Mouse (Mus musculus): ENCODE results near the gene Rpl10.

Gene Rpl10

DNA sequence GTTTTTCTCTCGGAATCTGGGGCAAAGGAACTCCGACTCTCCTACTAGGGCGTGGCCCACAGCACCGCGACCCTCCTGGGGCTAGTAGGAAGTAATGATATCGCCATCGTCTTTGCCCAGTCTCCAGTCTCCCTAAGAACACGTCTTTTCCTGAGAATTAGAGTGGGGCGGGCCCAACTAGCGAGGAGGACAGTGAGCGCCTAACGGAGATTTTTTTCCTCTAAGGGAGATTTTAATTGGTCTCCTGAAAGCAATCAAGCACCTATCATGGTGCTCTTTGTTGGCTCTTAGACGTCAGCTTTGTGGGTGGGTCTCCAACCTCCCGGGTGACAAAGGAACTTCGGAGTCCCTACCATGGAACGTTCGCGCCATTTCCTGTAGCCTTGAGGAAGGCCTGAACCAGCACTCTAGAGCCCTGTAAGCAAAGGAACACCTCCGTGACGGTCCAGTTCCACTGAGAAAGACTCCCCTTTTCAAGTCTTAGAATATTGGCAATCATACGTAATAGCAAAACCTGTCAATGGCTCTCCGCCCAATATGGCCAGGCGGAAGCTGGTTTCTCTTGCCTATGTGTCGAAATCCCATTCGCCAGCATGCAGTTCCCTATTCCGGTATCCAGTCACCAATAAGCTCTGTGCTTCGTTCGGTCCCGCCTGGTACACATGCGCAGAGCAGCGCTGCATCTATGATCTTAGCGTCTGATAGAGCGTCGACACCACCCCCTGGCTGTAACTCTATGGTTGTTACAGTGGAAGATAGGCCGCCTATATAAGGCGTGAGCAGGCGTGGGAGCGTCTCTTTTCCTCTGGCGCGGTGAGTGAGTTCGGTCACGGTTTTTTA is at the start of gene Rpl10:
Gene Rpl10 (plus strand): TSS at position 751 of the 840 bp plus-strand sequence.
- DNase-seq = peak; percentile 96

DNA sequence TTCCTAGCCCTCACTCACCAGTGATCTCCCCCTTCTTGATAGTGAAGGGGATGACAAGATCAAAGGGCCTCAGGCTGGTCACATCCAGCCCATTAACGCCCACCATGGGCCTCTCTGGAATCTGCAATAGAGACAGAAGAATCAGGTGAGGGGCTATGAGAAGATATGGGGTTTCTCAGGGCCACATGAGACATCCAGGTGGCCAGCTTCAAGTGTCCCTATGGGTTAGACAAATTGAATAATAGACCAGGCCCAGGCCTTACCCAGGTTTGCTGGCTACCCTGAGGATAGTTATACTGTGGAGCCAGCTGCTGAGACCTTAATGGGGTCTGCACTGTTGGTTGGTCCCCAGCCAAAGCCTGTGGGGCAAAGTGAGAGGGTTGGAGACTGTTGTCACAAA is 40.6 kb upstream of the Rpl10 start:
- DNase-seq = no peak

DNA sequence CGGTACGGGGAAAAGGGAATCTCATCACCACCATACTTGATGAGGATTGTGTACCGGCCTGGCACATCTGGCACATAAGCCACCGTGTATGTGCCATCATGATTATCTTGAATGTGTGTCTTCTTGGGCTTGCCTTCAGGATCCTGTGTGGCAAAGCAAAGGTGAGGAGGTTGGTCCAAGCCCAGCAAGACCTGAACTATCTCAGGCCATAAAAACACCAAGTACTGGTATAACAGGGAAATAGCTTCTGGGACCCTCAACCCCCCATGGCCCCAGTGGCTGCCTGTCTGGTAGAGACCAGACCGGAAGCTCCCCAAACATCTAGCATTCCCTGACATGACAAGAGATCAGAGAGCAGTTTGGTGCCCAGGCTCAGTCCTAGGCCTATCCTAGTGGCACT is 37.4 kb upstream of the Rpl10 start:
- DNase-seq = no peak

DNA sequence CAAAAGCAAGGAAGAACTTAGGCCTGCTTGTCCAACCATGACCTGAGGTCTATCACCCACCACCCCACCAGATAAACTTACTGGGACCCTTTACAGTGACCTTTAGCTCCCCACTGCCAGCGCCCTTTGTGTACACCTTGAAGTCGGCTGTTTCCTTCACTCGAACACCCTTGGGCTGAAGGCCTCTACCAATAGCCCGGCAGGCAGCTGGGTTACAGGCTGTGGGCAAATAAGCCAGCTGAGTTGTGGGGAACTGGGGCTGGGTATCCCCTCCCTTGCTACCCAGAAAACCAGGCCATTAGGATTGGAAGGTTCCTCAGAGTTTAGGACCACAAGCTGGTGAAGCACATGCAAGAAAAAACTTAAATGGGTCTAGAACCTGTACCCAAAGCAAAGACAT is 30.3 kb upstream of the Rpl10 start:
- DNase-seq = no peak

DNA sequence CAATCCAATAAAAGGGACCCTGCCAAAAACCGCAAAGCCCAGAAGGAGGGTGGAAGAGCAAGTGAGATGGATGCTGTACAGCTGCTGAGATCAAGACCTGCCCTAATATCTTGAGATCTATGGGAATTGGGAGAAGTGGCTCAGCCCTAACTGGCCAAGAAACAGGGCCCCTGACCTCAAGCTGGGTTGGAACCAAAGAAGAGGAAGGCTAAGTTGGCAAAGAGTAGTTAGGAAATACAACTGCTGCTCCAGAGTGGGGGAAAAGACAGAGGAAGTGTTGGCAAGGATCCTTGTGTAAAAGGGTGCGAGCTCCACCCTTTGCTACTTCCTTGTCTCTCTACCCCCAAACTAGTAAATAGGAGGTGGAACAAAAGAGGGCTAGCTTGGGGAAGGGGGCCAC is 27.2 kb upstream of the Rpl10 start:
- peak; percentile 8 for DNase-seq

DNA sequence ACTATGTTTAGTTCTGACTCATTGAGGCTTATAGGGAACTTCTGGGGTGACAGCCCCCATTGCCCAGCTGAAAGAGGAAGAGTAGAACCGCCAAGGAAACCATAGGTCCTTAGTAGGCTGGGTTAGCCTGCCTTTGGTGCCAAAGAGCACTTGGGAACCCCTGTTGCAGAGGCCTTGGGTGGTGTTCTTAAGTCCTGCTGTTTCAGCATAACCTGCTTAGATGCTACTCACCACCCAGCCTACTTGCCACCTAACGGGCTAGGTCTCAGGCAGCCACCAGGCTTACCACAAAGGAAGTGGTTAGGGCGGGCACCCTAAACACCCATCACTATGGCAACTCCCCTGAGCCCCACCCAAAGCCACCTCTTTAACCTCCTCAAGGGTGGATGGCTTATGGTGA is 26.8 kb upstream of the Rpl10 start:
- peak; percentile 7 for DNase-seq

DNA sequence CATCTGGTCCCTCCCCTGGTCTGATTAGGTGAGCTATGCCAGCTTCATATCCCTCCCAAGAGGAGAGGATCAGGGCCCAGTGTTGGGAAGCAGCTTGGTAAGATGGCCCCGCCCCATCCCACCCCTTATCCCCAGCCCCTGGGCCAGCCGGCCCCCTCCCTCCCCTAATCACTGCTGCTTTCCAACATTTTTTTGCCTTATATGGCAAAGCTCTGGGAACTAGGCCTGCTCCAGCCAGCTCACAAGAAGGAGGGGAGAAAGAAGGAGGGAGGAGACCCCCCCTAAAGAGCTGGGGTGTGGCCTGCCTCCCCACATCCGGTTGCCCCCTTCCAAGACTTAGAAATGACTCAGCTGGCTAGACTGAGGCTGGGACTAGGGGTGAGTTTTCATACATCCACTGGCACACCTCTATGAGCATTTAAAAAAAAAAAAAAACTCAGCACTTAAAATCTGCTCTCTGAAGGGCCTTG is 26.0 kb upstream of the Rpl10 start:
- peak; percentile 49 for DNase-seq

DNA sequence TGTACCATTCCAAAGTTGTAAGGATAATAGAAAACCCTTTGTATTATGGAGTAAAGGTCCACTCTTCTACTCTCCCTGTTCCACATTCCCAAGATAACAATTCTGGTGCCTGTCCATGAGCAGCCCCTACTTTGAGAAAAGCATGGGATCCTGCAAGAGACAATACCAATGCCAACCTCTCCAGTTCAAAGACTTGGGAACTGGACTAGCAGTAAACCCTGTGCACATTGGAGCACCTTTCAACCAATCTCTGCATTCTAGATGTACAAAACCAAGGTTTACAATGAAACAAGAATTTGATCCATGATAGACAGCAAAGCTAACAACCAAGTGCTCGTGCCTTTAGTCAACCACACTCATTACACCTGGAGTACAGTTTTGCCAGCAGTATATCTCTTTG is 25.5 kb upstream of the Rpl10 start:
- no peak for DNase-seq

DNA sequence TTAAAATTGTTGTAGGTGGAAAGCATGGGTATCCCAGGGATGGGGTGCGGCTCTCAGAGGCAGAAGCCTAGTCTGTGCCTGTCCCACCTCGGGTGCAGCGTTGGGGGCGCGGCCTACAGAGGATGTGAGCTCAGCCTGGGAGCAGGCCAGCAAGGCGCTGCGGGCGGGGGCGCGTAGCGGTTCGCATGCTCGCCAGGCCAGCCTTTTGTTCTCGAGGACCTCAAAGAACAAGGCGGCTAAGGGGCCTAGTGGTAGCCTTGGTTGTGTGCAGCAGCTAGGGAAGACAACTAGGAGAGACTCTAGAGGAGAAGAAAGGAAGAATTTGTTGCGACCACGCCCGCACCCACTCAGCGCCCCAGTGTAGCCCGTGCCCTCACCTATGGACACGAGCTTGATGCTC is 24.9 kb upstream of the Rpl10 start:
- peak; percentile 66 for DNase-seq

DNA sequence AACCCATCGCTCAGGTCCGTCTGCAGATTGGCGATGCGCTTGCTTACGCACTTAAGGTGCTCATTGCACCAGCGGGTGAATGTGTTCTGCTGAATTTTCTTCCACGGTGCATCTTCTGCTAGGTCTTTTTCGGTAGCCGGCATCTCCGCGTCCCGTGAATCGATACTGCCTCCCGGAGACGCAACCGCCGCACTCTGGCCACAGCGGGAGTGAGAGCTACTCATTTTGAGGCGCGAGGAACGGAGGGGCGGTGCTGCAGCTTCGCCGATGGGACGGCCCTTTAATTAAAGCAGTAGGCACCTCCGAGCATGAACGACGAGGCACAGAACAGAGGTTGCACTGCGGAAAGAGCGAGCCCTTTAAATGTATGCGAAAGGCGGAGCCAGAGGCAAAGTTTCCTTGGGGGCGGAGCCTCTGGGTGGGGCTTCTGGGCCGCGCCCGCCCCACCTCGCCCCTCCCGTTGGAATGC is 24.4 kb upstream of the Rpl10 start:
- peak; percentile 90 for DNase-seq

DNA sequence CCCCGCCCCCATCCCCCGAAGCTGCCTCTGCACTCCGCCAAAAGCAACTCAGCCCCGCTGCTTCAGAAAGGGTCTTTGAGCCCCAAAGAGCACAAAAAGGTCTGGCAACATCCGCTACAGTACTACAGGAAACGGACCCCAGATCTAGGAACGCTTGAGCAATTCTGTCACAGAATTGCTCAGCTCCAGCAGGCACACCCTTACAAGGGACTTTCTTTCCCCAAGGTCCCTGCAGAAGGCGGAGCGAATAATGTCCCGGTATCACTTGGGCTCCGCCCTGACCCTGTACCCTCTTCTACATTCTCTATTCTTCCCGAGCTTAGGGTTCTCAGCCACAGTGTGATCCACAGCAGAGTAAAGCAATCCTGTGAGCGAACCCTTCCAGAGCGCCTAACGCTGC is 23.9 kb upstream of the Rpl10 start:
- no peak for DNase-seq

DNA sequence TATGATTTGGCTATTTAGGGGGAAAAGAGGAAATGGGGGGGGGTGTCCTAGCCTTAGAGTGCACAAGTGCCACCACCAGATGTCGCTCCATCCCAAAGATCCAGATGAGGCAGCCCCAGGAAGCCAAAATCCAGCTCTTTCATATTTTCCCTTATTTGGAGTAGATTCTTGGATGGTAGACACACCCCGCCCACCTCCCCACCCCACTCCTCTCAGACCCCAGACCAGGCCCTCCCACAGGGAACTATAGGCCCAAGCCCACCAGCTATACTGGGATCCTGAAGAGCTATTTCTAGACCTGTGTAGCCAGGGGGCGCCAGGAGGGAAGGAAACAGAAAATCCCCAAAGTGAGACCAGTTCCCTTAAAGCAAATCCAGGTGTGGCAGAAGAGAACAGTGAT is 22.0 kb upstream of the Rpl10 start:
- peak; percentile 45 for DNase-seq

DNA sequence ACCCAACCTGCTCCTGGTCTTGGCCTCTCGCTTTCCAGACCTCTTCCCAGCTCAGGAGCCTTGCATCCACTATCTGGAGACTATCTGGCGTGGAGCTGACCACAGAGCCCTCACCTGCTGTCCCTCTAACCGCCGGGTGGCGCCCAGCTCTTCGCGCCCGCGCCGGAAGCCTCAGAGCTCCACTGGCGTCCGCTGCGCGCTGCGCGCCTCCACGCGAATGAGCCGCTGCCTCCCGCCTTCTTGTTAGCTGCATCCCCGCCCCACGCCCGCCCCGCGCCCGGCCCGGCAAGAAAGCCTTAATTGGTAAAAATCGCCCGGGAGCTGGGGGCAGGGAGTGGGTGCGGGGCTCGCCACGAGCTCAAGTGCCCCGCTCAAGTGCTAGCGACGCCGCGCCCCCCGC is 21.0 kb upstream of the Rpl10 start, which contains the start of gene Flna:
Gene Flna (minus strand): TSS at position 206 of the 400 bp plus-strand sequence.
- DNase-seq = peak; percentile 53

DNA sequence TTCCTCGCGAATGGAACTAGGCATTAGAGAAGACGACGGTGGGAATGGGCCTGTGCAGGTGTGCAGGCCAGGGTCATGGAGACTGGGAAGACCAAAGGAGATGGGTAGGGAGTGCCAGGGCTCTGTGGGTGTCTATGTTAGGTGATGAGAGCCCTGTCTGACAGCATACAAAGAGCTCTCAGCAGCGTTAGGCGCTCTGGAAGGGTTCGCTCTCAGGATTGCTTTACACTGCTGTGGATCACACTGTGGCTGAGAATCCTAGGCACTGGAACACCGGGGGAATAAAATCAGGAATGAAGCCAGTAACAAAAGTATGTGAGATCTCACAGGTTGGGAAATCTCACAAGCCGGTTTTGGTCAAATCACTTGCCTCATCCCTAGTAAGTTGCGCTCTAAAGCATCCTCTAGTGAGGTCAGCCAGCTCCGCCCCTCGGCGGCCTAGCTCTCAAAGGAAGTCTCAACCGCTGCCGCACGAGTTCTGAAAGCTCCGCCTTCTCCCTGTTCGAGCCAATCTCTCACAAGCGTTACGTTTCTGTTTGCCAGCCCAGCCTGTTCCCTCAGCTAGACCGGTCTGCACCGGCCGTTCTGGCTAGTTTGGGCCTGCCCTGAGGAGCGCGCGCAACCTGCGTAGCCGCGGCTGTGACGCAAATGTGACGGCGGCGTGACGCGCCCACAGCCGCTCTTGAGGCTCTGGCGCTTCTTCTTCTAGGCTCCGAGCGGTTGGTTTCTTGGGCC is 16.3 kb upstream of the Rpl10 start, which contains the start of gene Emd:
Gene Emd (plus strand): TSS at position 535 of the 735 bp plus-strand sequence.
- DNase-seq = peak; percentile 96

DNA sequence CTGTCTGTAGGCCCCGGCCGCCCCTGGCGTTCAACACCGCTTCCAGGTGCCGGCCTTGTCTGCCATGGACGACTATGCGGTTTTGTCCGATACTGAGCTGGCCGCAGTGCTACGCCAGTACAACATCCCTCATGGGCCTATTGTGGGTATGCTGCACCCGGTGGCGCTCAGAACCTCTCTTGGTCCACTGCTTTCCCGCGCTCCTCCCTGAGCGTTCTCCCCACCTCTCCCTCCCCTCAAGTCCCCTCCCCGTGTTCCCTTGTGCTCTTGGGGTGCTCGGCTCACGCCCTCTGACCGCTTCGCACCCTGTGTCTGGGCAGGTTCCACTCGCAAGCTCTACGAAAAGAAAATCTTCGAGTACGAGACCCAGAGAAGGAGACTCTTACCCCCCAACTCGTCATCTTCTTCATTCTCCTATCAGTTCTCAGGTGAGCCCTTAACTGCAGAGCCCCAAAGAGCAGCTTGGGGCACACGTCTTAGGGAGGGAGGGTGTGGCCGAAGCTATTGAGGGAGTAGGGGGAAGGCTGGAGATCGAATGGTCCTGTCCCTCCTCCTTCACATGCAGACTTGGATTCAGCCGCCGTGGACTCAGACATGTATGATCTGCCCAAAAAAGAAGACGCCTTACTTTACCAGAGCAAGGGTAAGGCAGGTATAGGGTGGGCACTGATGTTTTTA is 15.6 kb upstream of the Rpl10 start:
- DNase-seq = no peak

DNA sequence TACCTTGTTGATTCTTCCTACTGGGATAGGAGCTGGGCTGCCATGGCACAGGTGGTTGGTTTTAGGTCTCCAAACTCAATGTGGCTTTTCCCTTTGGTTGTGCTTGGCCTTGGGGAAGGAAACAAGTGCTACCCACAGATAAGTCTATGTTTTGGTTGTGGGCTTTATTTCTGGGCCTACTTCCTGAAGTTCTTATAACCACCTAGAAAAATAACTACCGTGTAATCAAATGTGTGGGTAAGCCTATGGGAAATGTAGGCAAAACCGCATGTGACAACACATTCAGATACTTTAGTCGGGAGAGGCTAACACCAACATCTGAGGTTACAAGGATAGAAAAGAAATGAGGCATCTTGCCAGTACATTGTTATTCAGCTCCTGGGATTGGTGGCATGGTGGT is 12.9 kb upstream of the Rpl10 start:
- no peak for DNase-seq

DNA sequence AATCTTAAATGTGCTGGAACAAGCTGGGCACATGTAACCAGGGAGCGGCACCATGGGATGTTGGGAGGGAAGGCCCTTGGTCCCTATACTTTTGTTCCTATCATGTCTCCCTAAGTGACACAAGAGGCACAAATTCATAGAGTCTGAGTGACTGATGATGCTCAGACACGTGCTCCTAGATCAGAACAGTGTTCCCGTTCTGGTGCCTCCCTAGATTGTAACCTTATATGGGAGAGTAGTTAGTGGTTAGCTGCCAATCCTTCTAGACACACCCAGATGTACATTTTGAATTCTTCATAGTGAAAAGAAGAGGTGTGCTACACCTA is 913 bp upstream of the Rpl10 start:
- DNase-seq = no peak

DNA sequence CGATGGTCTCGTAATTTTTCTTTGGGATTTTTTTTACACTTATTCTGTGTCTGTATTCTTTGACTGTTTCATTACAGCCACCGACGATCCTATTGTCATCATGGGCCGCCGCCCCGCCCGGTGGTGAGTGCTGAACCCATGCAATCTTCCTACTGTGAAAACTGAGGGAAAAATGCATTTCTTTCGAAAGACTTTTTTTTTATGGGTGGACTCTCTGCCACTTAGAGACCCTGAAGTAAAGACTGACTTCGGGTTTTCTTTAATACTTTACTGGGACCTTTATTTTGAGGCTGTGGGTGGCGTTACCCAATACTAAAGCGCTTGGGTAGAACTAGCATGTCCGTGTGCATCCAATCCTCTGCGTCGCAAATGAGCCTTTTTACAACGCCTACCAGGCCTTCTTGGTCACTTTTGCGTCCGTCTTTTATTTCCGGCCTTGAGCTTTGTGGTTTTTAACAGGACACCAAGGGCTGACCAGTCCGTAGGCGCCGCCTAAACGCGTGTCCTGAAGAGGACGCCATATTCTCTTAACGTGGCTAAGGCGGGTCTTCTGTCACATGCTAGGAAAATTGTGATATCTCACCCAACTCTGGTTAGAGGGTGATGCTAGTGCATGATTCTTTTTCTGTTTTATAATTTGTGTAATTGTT is 415 bp downstream of the Rpl10 start:
- DNase-seq = no peak

DNA sequence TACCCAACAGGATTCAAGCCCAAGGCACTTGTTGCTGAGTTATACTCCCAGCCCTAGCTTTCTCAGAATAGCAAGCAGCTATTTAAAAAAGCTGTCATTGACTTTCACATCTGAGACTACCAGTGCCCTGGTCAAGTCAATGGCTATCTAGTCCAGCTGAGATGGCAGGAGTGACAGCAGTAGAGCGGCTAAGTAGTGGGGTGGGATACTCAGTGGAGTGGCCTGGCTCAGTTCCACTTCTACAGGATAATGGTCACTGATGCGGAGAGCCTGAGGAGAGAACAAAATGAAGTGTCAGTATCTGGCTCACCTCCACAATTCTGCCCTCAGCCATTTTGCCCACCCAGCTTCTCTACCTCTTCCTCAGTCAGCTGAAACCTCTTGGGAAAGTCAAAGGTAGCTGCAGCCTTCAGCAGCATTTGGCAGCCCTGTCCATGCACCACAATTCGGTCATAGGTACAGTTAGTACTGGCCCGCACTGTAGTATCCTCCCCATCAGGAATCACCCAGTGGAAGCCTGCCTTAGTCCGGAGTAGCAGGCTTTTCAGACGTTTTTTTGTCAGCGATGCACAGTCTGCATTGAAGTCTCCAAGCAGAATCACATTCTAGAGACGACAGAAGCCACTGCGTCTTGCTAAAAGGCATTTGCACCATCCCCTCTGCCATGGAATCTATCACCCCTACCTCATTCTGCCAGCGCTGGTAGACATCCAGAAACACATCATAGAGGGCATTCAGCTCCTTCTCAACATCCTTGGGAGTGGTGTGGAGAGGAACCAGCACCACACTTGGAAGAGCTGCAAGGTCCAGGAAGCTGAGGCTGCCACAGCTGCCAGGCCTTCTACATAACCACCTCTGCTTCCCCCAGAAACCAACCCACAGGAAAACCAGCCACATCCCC is 3.1 kb downstream of the Rpl10 start:
- DNase-seq = no peak

DNA sequence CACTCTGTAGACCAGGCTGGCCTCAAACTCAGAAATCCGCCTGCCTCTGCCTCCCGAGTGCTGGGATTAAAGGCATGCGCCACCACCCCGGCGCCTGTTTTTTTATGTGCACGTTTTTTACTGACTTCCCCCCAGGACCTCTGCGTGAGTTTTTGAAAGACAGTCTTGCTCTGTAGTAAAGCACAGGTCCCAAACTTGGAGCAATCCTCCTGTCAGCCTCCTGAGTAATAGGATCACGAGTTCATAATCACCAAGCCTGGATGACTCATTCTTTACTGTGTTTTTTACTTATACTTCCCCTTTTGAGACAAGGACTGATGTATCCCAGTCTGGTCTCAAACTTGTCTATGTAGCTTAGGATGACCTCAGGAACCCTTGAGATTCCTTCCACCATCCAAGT is 7.3 kb downstream of the Rpl10 start:
- no peak for DNase-seq

DNA sequence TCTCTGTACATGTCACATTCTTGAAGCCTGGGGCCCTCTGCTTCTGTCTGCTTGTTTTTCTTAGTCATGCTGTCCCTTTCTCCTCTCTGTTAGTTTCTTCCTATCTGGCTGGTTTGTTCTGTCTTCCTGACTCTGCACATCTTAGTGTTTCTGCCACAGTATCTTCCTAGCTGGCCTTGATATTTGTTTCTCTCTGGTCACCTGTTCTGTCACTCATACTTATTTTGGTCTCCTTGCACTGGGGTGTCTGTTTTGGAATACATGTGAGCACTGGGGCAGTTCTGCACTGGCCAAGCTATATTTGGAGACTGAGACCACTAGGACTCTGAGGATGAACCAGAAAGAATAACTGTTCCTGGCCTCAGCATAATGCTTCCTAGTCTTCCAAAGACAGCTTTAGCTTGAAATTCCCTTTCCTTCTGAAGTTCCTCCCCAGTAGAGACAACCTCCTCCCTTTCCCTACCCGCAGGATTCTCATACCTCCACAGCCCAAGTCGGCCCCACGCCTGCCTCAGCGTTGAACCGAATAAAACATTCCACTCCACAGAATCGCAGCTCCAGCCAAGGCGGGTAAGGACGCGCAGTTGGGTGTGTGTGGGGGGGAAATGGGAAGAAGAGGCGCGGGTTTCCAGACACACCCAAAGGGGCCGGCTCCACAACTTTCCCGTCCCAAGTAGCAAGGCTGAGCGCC is 10.6 kb downstream of the Rpl10 start:
- no peak for DNase-seq

Data from kidney, adult 11 months (tissue).